Mouse (Mus musculus) forebrain, embryonic 11.5 days (tissue): Measurements from ENCODE around the gene Rspo3. TPM values are rescaled to one million over a fixed set of nuclear protein-coding genes. Genes with fewer than 3 reads are reported as not detected.

Experiments
- ATAC-seq: fragments of 200-750 bp; cut with Nextera tagmentation; replicated peaks from 2 replicates; pipeline ENCODE4 v1.8.0; 2017; ENCODE audit warnings: moderate TSS enrichment; ENCODE audit not compliant: low FRiP score
- DNase-seq: peaks from one replicate; pipeline ENCODE4 v3.0.0-alpha.2; 2017; ENCODE audit warnings: low spot score
- H3K27ac ChIP-seq: fragments of 300-500 bp; sonication (generic); 2 replicates; pipeline ENCODE4 v1.5.1; 2014; ENCODE audit warnings: low read depth, low read length
- H3K27me3 ChIP-seq: fragments of 300-500 bp; sonication (generic); 2 replicates; pipeline ENCODE4 v1.6.1; 2014; ENCODE audit warnings: mild to moderate bottlenecking, low read length, mixed read lengths; ENCODE audit not compliant: control insufficient read depth, insufficient read depth
- H3K36me3 ChIP-seq: fragments of 300-500 bp; sonication (generic); 2 replicates; pipeline ENCODE4 v1.6.1; 2014; ENCODE audit warnings: mild to moderate bottlenecking, low read length, moderate library complexity, mixed read lengths; ENCODE audit not compliant: control insufficient read depth, insufficient read depth
- H3K4me1 ChIP-seq: fragments of 300-500 bp; sonication (generic); replicated peaks from 2 replicates; pipeline ENCODE4 v1.6.1; 2014; ENCODE audit warnings: low read length, mixed read lengths; ENCODE audit not compliant: control insufficient read depth, insufficient read depth
- H3K4me2 ChIP-seq: fragments of 300-500 bp; sonication (generic); 2 replicates; pipeline ENCODE4 v1.6.1; 2014; ENCODE audit warnings: low read depth, mild to moderate bottlenecking, low read length, moderate library complexity, mixed read lengths; ENCODE audit not compliant: severe bottlenecking
- H3K4me3 ChIP-seq: fragments of 300-500 bp; sonication (generic); 2 replicates; pipeline ENCODE4 v1.5.1; 2014; ENCODE audit warnings: low read depth, low read length
- H3K9ac ChIP-seq: fragments of 300-500 bp; sonication (generic); 2 replicates; pipeline ENCODE4 v1.6.1; 2014; ENCODE audit warnings: low read length
- H3K9me3 ChIP-seq: fragments of 300-500 bp; sonication (generic); 2 replicates; pipeline ENCODE4 v1.6.1; 2016; ENCODE audit warnings: low read length, mixed read lengths; ENCODE audit not compliant: control insufficient read depth
- WGBS: fragments of 180-500 bp; shearing (Covaris S2); extraction: QIAGEN DNeasy Blood & Tissue Kit; methylation state at CpG from one replicate; pipeline ENCODE4 v1.1.7; 2014; 5-methylcytosine and 5-hydroxymethylcytosine counted together
- polyA plus RNA-seq: library from polyadenylated mRNA; unstranded; fragments of >200 nt; fragmentation: Nextera tagmentation; extraction: Ambion mirVana; gene quantifications from 2 replicates; pipeline ENCODE4 v1.2.1, GENCODE M21; 2014

Rspo3 gene
- polyA plus RNA-seq, 1 experiment from 2014 or later, result 56.4 TPM

DNA sequence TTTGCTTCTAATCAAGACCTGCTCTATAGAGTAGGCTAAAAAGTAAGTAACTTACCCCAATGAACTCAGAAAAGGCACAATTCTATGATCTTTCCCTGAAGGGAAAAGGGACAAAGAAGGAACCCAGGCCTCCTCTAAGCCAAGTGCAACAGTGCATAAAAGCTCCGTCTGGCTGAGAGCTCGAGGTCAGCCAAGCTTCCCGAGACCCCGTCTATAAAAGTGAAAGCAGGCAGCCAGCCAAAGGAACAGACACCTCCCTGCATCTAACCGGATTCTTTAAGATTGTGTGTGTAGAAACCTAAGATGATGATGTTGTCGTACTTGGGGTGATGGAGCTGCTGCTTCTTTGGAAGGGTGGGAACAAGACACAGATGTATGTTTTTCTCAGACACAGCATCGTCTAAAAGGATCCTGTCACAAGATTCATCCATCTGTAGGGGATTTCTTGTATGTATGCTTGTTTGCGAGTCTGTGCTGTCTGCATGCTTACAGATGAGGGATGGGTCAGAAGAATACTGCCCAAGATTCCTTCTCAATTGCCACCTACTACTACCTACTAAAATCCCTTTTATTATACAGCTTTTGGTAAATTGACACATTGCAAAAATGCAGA is 132.9 kb downstream of the Rspo3 start:
- no peaks in the 10 kb centered on the region for H3K9me3 ChIP-seq
- no peaks in the 10 kb centered on the region for H3K4me1 ChIP-seq
- H3K4me2 ChIP-seq, result no peak overlapping the region
- no peak for DNase-seq
- no peaks in the 10 kb centered on the region for H3K36me3 ChIP-seq
- no peak for ATAC-seq
- H3K27ac ChIP-seq, result no peak overlapping the region
- H3K4me3 ChIP-seq, result no peak overlapping the region
- H3K27me3 ChIP-seq, result no peaks in the 10 kb centered on the region
- WGBS, result 52% methylated on average over 8 of the region's 8 CpGs
- H3K9ac ChIP-seq, result no peak overlapping the region

Other genes starting within 250 kb of the Rspo3 start
- gene Echdc1, start 222.7 kb downstream of the Rspo3 start, polyA plus RNA-seq, result 29.4 and 32.2 TPM in 2 replicates
- 56.5 and 62.1 TPM in 2 replicates for gene Rnf146, start 173.4 kb downstream of the Rspo3 start, polyA plus RNA-seq